Mouse (Mus musculus): ENCODE results near the gene Ppil4.

Ppil4 gene

GRCm38 (mm10) chr10:7792751-7793385, at the start of gene Ppil4, which contains the start of gene Ginm1:
Ppil4 (plus strand) TSS chr10:7792891.
Ginm1 (minus strand) TSS chr10:7792824.
- under 1% methylated on average over 52 of the region's 52 CpGs for WGBS

DNA sequence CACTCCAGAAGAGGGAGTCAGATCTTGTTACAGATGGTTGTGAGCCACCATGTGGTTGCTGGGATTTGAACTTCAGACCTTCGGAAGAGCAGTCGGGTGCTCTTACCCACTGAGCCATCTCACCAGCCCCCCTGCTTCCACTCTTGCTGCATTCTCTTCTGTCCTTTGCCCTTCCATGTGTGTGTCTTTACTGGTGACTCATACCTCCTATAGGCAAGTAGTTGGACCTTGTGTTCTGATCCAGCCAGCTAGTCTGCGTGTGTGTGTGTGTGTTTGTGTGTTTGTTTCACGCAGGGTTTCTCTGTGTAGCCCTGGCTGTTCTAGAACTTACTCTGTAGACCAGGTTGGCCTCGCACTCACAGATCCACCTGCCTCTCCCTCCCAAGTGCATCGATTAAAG, 47.2 kb upstream of the Ppil4 start:
- 91% methylated on average over 6 of the region's 6 CpGs for WGBS

DNA sequence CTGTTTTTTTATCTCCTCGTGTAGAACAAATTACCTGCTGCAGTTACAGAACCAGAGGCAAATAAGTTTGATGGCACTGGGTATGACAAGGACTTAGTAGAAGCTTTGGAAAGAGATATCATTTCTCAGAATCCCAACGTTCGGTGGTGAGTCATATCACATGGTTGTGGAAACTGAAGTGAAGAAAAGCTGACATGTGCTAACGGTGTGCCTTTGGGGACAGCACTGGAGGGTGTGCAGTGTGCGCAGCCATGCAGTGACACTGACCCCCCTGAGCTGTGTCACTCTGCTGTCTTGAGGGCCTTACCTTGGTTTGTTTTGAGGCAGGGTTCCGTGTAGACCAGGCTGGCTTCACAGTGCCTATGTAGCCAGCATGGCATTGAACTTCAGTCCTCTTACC, 43.9 kb upstream of the Ppil4 start:
- 78% methylated on average over 6 of the region's 6 CpGs for WGBS

GRCm38 (mm10) chr10:7757544-7757943, 35.1 kb upstream of the Ppil4 start:
- 72% methylated on average over 2 of the region's 2 CpGs for WGBS

GRCm38 (mm10) chr10:7772346-7772745, 20.3 kb upstream of the Ppil4 start:
- 97% methylated on average over 4 of the region's 4 CpGs for WGBS

GRCm38 (mm10) chr10:7772769-7773168, 19.9 kb upstream of the Ppil4 start:
- 92% methylated on average over 1 of the region's 1 CpGs for WGBS

DNA sequence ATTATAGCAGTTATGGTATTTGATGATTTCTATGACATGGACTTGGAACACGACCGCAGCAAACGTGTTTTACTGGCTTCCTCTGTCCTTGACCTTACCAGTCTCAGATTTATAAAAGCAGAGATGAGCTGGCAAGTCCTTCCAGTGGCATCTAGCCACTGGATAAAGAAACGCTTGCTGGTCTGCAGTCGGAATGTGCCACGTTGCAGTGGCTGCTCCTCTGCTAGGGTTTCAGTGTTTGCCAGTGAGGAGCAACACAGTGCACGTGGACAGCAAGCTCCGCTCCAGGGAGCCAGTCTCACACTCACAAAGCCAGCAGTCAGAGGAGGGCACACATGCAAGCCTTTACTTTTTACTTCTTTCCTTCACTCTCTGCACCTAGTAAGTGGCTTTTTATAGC, 17.3 kb upstream of the Ppil4 start:
- 82% methylated on average over 8 of the region's 8 CpGs for WGBS

DNA sequence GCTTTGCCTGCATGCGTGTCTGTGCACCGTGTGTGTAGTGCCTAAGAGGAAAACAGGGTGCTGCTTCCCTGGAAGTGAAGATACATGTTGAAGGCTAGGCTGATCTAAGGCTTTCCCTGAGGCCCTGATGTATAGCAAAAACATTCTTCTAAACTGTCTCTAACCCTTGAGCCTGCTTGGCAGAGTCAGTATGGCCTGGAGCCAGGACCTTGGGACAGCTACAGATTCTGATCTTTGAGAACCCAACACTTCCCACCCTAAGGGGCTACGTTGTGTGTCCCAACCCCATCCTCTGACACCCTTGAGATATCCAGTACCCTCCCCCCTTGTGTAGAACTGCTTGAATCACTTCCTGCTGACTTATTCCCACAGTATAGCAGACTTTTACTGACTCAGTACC, 14.3 kb upstream of the Ppil4 start:
- WGBS, result 94% methylated on average over 3 of the region's 3 CpGs

DNA sequence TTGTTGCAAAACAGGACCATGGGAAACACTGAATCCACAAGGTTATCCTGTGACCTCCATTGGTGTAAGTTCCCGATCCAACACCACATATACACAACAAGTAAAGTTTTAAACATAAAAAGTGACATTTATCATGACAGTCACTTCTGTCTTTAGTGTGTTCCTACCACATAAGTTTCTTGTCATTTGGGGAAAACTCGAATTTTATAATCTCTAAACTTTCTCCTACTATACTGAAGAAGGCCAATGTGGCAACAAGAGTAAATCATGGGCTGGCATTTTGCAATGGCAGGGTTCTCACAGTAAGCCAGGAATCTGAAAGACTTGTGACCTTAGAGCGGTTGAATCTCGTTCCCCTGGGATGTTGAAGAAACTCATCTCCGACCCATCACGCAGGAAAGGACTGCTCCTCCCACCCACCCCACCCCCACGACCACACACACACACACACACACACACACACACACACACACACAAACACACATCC, 12.9 kb upstream of the Ppil4 start:
- 20% methylated on average over 7 of the region's 7 CpGs for WGBS

GRCm38 (mm10) chr10:7780238-7781176, 12.2 kb upstream of the Ppil4 start:
- WGBS, result under 1% methylated on average over 77 of the region's 77 CpGs

- WGBS, result 54% methylated on average over 3 of the region's 3 CpGs
Observed at GRCm38 (mm10) chr10:7781214-7781613, 11.5 kb upstream of the Ppil4 start.

GRCm38 (mm10) chr10:7787319-7787718, 5.4 kb upstream of the Ppil4 start:
- 53% methylated on average over 2 of the region's 2 CpGs for WGBS

- WGBS, result under 1% methylated on average over 10 of the region's 10 CpGs
Observed at GRCm38 (mm10) chr10:7792254-7792750, 389 bp upstream of the Ppil4 start.

DNA sequence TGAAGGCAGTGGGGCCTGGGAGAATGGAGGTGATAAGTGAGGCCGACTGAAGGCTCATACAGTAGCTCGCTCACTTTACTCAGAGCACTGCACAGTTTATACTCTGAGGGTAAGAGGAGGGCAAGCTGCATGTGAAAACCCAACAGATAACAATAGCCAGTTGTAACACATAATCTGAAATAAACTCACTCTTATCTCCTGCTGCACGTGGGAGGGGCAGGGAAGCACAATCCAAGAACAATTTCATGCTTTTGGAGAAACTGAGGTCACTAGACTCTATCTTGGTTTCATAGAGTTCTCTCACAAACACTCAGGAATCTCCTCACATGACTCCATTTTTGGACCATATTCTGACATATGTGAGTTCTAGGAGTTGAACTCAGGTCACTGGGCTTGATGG, 8.6 kb downstream of the Ppil4 start:
- WGBS, result 87% methylated on average over 3 of the region's 3 CpGs

- 86% methylated on average over 2 of the region's 2 CpGs for WGBS
Observed at GRCm38 (mm10) chr10:7802519-7803140, 9.9 kb downstream of the Ppil4 start.

DNA sequence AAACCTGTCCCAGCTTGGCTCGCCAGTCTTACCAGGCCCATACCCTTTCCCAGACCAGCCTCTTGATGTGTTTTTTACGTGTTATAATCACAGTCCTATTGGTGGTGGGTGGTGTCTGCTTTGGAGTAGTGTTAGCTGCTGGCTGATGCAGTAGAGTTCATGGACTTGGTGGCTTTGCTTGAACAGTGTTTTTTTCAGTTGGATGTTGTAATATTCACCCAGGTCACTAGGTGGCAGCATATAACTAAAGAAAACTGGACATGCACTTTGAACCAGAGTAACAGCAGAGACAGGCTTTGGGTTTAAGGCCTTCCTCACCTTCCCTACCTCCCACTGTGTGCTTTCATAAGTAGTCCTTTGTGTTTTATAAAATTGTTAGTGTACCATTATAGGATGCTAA, 17.2 kb downstream of the Ppil4 start:
- 43% methylated on average over 2 of the region's 2 CpGs for WGBS

GRCm38 (mm10) chr10:7816476-7816875, 23.8 kb downstream of the Ppil4 start:
- WGBS, result 78% methylated on average over 2 of the region's 2 CpGs

DNA sequence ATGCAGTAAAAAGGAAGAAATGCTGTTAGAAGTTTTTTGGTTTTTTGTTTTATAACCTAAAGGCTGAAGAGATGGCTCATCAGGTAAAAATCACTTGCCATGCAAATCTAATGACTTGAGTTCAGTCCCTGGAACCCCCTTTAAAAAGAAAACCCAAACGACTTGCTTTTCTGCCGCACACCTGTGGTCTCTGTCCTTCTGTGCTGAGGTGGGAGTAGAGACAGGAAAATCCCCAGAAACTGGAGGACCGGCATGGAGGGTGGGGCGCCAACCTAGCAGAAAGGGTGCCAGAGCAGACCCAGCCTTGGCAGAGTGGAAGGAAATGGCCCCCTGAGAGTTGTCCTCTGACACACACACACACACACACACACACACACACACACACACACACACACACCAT, 26.0 kb downstream of the Ppil4 start:
- WGBS, result 76% methylated on average over 4 of the region's 4 CpGs

DNA sequence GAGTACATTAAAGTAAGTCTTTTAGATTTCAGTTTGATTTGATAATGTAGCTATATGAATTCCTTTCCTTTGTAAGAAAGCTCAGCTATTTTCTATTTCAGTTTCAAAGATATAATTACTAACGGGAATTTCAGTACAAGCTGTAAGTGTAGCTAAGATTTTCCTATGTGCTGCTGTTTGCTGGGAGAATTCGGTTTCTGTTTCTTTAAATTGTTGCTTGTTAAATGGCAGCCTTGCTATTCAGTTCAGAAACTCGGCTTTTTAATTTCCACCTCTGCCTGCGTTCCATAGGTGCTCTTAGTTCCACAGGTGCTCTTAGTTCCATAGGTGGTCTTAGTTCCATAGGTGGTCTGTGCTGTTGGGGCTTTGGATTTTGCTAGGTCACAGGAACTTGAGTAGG, 26.5 kb downstream of the Ppil4 start:
- WGBS, result 71% methylated on average over 4 of the region's 4 CpGs

GRCm38 (mm10) chr10:7819603-7820002, 26.9 kb downstream of the Ppil4 start:
- 80% methylated on average over 4 of the region's 4 CpGs for WGBS

- WGBS, result 82% methylated on average over 5 of the region's 5 CpGs
Observed at GRCm38 (mm10) chr10:7820171-7820570, 27.5 kb downstream of the Ppil4 start.

- WGBS, result 95% methylated on average over 12 of the region's 12 CpGs
Observed at GRCm38 (mm10) chr10:7821981-7822380, 29.3 kb downstream of the Ppil4 start.
